Mouse (Mus musculus) CD4-positive naive resting alpha-beta T cell, adult 76 days (primary cell): ENCODE measurements around the gene Ttc30a2. TPM values are rescaled to one million over a fixed set of nuclear protein-coding genes. Genes with fewer than 3 reads are reported as not detected.

ENCODE experiments used
- total RNA-seq: library from RNA; stranded (reverse); gene quantifications from one replicate; pipeline ENCODE4 v1.2.4, GENCODE M21; 2023

The Ttc30a2 gene
- total RNA-seq: not detected

DNA sequence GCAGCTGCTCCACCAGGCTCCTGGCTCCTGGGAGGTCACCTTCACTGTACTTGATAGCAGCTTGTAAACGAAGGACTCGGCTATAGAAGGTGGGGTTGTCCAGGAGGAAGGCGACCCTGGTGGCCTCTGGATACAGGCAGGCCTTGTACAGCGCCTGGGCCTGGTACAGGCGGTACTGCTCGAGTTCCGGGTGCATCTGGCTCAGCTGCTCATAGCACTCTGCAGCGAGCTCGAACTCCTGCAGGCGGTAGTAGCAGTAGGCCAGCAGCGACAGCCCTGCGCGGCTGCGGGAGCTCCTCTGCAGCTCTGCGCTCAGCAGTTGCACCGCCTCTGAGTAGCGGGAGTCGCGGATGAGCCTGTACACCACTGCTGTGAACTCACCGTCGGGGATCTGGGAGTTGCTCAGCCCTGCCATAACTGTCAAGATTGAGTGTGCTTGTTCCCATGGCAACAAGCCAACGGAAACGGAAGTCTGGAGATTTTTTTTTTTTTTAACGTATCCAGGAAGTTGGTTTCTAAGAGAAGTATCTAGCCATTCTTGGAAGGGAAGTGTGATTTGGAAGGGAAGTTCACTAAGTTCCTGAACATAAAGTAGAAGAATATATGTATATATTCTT is at the start of gene Ttc30a2:
Gene Ttc30a2 (minus strand): TSS at position 419 of the 617 bp plus-strand sequence.

DNA sequence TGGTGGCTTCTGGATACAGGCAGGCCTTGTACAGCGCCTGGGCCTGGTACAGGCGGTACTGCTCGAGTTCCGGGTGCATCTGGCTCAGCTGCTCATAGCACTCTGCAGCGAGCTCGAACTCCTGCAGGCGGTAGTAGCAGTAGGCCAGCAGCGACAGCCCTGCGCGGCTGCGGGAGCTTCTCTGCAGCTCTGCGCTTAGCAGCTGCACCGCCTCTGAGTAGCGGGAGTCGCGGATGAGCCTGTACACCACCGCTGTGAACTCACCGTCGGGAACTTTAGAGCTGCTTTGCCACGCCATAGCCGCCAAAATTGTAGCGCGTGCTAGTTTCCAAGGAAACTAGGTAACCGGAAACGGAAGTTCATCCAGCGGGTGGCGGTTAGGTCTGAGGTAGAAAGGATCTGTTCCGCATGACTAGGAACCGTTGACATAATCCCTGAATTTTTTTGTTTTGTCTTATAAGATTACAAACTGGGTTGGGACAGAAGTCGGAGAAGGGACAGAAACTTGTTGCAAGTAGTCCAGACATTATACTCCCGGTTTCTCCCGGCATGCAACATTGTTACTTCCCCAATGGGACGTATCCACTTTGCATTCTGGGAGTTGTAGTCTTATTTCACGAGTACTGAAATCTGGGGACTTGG is 3.6 kb upstream of the Ttc30a2 start, which contains the start of gene Ttc30a1:
Gene Ttc30a1 (minus strand): TSS at position 528 of the 642 bp plus-strand sequence.

DNA sequence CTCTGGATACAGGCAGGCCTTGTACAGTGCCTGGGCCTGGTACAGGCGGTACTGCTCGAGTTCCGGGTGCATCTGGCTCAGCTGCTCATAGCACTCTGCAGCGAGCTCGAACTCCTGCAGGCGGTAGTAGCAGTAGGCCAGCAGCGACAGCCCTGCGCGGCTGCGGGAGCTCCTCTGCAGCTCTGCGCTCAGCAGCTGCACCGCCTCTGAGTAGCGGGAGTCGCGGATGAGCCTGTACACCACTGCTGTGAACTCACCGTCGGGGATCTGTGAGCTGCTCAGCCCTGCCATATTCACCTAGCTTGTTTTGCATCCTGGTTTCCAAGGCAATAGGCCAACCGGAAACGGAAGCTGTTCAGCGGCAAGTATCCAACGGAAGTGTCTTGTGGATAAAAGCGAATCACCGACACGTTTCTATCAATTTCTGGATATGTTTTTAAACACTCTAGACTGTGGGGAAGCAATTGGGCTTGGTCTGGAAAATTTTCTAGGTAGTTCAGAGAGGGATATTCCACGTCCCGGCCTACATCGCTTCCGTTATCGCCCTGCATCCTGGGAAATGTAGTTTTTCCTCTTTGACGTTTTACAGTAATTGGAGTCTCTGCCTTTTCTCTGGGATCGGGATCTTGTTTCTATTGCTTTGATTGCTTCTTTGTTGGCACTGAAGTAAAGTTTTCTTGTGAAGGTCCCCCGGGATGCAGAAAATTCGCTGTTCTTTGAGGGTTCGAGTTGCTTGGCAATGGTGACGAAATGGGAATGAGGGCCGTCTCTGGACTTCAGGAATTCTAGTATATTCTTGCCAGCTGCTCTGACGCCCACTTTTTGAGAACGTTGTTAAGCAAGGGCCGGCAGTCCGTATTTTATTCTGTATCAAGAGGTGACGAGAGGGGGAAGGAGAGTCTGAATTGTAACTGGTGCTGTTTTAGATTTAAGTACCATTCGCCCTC is 39.6 kb downstream of the Ttc30a2 start, which contains the start of gene Ttc30b:
Gene Ttc30b (minus strand): TSS at position 469 of the 947 bp plus-strand sequence.

Other genes with a start within 250 kb of the Ttc30a2 start
- gene Agps, start 146.0 kb downstream of the Ttc30a2 start, total RNA-seq: 50.8 TPM
- 1.2 TPM for gene Ttc30b, start 39.6 kb downstream of the Ttc30a2 start, total RNA-seq
- gene Ttc30a1, start 3.8 kb upstream of the Ttc30a2 start, total RNA-seq: 0.97 TPM